Mouse (Mus musculus) thymus, postnatal 10 days (tissue): Measurements from ENCODE around the gene Iqcm.
"Not testable (repeated sequence)": the region's sequence is repeated elsewhere in the genome, so short reads cannot be mapped to it uniquely, and the experiment has no call there.

Experiments used
- DNase-seq, 2 experiments: peaks; one replicate each; pipeline ENCODE4 v3.0.0; 2021; ENCODE audit warnings: low spot score in 2 of 2

Iqcm gene

GRCm38 (mm10) chr8:75448394-75448793 lies at the start of gene Iqcm:
Iqcm (plus strand) TSS chr8:75448694.
- DNase-seq: no peak

GRCm38 (mm10) chr8:75406489-75406888 lies 42.0 kb upstream of the Iqcm start, which contains the start of gene Gm10358:
Gm10358 (minus strand) TSS chr8:75406589.
- no peak for DNase-seq

- DNase-seq: not testable (repeated sequence)
Observed at GRCm38 (mm10) chr8:75415696-75416095, 32.8 kb upstream of the Iqcm start.

GRCm38 (mm10) chr8:75476756-75477155 lies 28.3 kb downstream of the Iqcm start:
- no peak for DNase-seq

GRCm38 (mm10) chr8:75489035-75489678 lies 40.7 kb downstream of the Iqcm start:
- DNase-seq: no peak

GRCm38 (mm10) chr8:75509299-75509698 lies 60.8 kb downstream of the Iqcm start:
- no peak for DNase-seq

- DNase-seq: no peak
Observed at GRCm38 (mm10) chr8:75513786-75514185, 65.3 kb downstream of the Iqcm start.

GRCm38 (mm10) chr8:75549284-75549683 lies 100.8 kb downstream of the Iqcm start:
- DNase-seq: no peak

GRCm38 (mm10) chr8:75596281-75596680 lies 147.8 kb downstream of the Iqcm start:
- DNase-seq: no peak

GRCm38 (mm10) chr8:75642958-75643357 lies 194.5 kb downstream of the Iqcm start:
- DNase-seq: no peak

- DNase-seq: no peak
Observed at GRCm38 (mm10) chr8:75659287-75659686, 210.8 kb downstream of the Iqcm start.

- no peak for DNase-seq
Observed at GRCm38 (mm10) chr8:75746561-75746960, 298.1 kb downstream of the Iqcm start.

- DNase-seq: no peak
Observed at GRCm38 (mm10) chr8:75755596-75755995, 307.1 kb downstream of the Iqcm start.

- DNase-seq: no peak
Observed at GRCm38 (mm10) chr8:75828468-75829132, 380.1 kb downstream of the Iqcm start.

GRCm38 (mm10) chr8:75835245-75835644 lies 386.8 kb downstream of the Iqcm start:
- no peak for DNase-seq

- DNase-seq: no peak
Observed at GRCm38 (mm10) chr8:75917603-75918344, 469.3 kb downstream of the Iqcm start.

- DNase-seq: no peak
Observed at GRCm38 (mm10) chr8:75949166-75949565, 500.7 kb downstream of the Iqcm start.

- DNase-seq: no peak
Observed at GRCm38 (mm10) chr8:75956016-75956415, 507.5 kb downstream of the Iqcm start.

- no peak for DNase-seq
Observed at GRCm38 (mm10) chr8:76018501-76018900, 570.0 kb downstream of the Iqcm start.
